Mouse (Mus musculus) hindbrain, embryonic 13.5 days (tissue): ENCODE measurements around the gene Aire. TPM values are rescaled to one million over a fixed set of nuclear protein-coding genes. Genes with fewer than 3 reads are reported as not detected.
A peak's percentile ranks its signal among the peaks of the same experiment; 100 is the strongest.
"Not testable (repeated sequence)": the region's sequence is repeated elsewhere in the genome, so short reads cannot be mapped to it uniquely, and the experiment has no call there.

Source experiments
- ATAC-seq: fragments of 200-750 bp; cut with Nextera tagmentation; 2 replicates; pipeline ENCODE4 v1.8.0; 2017; ENCODE audit warnings: moderate TSS enrichment; ENCODE audit not compliant: low FRiP score
- H3K27ac ChIP-seq: fragments of 300-500 bp; sonication (generic); 2 replicates; pipeline ENCODE4 v1.5.1; 2015; ENCODE audit warnings: inconsistent platforms, mild to moderate bottlenecking, moderate library complexity
- H3K27me3 ChIP-seq: fragments of 300-500 bp; sonication (generic); 2 replicates; pipeline ENCODE4 v1.6.1; 2015; ENCODE audit warnings: mild to moderate bottlenecking, inconsistent platforms
- H3K36me3 ChIP-seq: fragments of 300-500 bp; sonication (generic); 2 replicates; pipeline ENCODE4 v1.6.1; 2015; ENCODE audit warnings: mild to moderate bottlenecking, inconsistent platforms
- H3K4me1 ChIP-seq: fragments of 300-500 bp; sonication (generic); replicated peaks from 2 replicates; pipeline ENCODE4 v1.6.1; 2015; ENCODE audit warnings: inconsistent platforms
- H3K4me2 ChIP-seq: fragments of 300-500 bp; sonication (generic); 2 replicates; pipeline ENCODE4 v1.6.1; 2015; ENCODE audit warnings: inconsistent platforms, mild to moderate bottlenecking, moderate library complexity
- H3K4me3 ChIP-seq: fragments of 300-500 bp; sonication (generic); 2 replicates; pipeline ENCODE4 v1.5.1; 2015; ENCODE audit warnings: mild to moderate bottlenecking, inconsistent platforms
- H3K9ac ChIP-seq: fragments of 300-500 bp; sonication (generic); 2 replicates; pipeline ENCODE4 v1.6.1; 2015; ENCODE audit warnings: mild to moderate bottlenecking, inconsistent platforms
- H3K9me3 ChIP-seq: fragments of 300-500 bp; sonication (generic); 2 replicates; pipeline ENCODE4 v1.6.1; 2016; ENCODE audit warnings: inconsistent platforms
- WGBS: fragments of 180-500 bp; shearing (Covaris S2); methylation state at CpG from one replicate; pipeline ENCODE4 v1.1.7; 2015; 5-methylcytosine and 5-hydroxymethylcytosine counted together
- polyA plus RNA-seq: library from polyadenylated mRNA; unstranded; fragments of >200 nt; fragmentation: Nextera tagmentation; extraction: Ambion mirVana; gene quantifications from 2 replicates; pipeline ENCODE4 v1.2.1, GENCODE M21; 2015

Aire gene
- polyA plus RNA-seq, 1 experiment from 2014 or later, result 0.10 TPM

- Histone ChIP-seq H3K36me3 (no peaks in the 10 kb centered on the region), H3K4me2 (no peak overlapping the region), H3K4me3 (no peak overlapping the region), H3K9ac (no peak overlapping the region), H3K27me3 (0 out of 2 replicates have a peak, but pooled peaks cover 2% of the 10 kb centered on the region), H3K27ac (no peak overlapping the region), H3K4me1 (peaks cover 2% of the 10 kb centered on the region; the same call in 1 of the 2 replicates), H3K9me3 (no peaks in the 10 kb centered on the region)
- no peak for ATAC-seq
- WGBS, result 54% methylated on average over 5 of the region's 5 CpGs
Measured at GRCm38 (mm10) chr10:78016366-78016765, 27.0 kb downstream of the Aire start.

- no peak overlapping the region for H3K9ac ChIP-seq
- H3K36me3 ChIP-seq, result no peaks in the 10 kb centered on the region
- H3K27ac ChIP-seq, result no peak overlapping the region
- H3K27me3 ChIP-seq, result peaks cover 8% of the 10 kb centered on the region; the same call in 1 of the 2 replicates
- no peak overlapping the region for H3K4me2 ChIP-seq
- H3K4me1 ChIP-seq, result peaks cover 4% of the 10 kb centered on the region; the same call in 1 of the 2 replicates
- no peak overlapping the region for H3K4me3 ChIP-seq
- ATAC-seq, result no peak
- WGBS, result 95% methylated on average over 1 of the region's 1 CpGs
- H3K9me3 ChIP-seq, result no peaks in the 10 kb centered on the region
Measured at GRCm38 (mm10) chr10:78015489-78015888, 27.9 kb downstream of the Aire start.

GRCm38 (mm10) chr10:78012661-78013495 lies 30.5 kb downstream of the Aire start:
- no peak for ATAC-seq
- Histone ChIP-seq H3K4me1 (peaks cover 18% of the 10 kb centered on the region), H3K4me2 (no peak overlapping the region), H3K27me3 (peaks cover 9% of the 10 kb centered on the region; the same call in 1 of the 2 replicates), H3K9ac (no peak overlapping the region), H3K27ac (no peak overlapping the region), H3K9me3 (no peaks in the 10 kb centered on the region), H3K36me3 (no peaks in the 10 kb centered on the region), H3K4me3 (no peak overlapping the region)
- 91% methylated on average over 18 of the region's 18 CpGs for WGBS

GRCm38 (mm10) chr10:78011116-78011515 lies 32.3 kb downstream of the Aire start:
- not testable (repeated sequence) for H3K9ac ChIP-seq, H3K27ac ChIP-seq, H3K27me3 ChIP-seq, H3K36me3 ChIP-seq, H3K4me3 ChIP-seq, H3K9me3 ChIP-seq, ATAC-seq, H3K4me2 ChIP-seq
- WGBS, result 94% methylated on average over 5 of the region's 5 CpGs
- peaks cover 36% of the 10 kb centered on the region for H3K4me1 ChIP-seq

GRCm38 (mm10) chr10:78010335-78010734 lies 33.1 kb downstream of the Aire start:
- Histone ChIP-seq H3K36me3 (no peaks in the 10 kb centered on the region), H3K27me3 (peaks cover 6% of the 10 kb centered on the region; the same call in 1 of the 2 replicates), H3K9ac (no peak overlapping the region), H3K9me3 (no peaks in the 10 kb centered on the region), H3K4me2 (peak overlapping the region; percentile 84; the same call in 1 of the 2 replicates), H3K27ac (no peak overlapping the region), H3K4me1 (peaks cover 43% of the 10 kb centered on the region), H3K4me3 (0 out of 2 replicates have a peak overlapping the region, but pooled peaks have one; percentile 7)
- ATAC-seq, result no peak
- WGBS, result 25% methylated on average over 10 of the region's 10 CpGs

- WGBS, result under 1% methylated on average over 9 of the region's 9 CpGs
- H3K36me3 ChIP-seq, result no peaks in the 10 kb centered on the region
- no peak for ATAC-seq
- peak within 1 kb of the TSS; percentile 84 for H3K4me2 ChIP-seq
- peaks cover 6% of the 10 kb centered on the region; the same call in 1 of the 2 replicates for H3K27me3 ChIP-seq
- peaks cover 43% of the 10 kb centered on the region for H3K4me1 ChIP-seq
- peak within 1 kb of the TSS; percentile 91 for H3K9ac ChIP-seq
- H3K4me3 ChIP-seq, result peak within 1 kb of the TSS; percentile 84
- H3K9me3 ChIP-seq, result no peaks in the 10 kb centered on the region
- H3K27ac ChIP-seq, result peak within 1 kb of the TSS; percentile 96
Measured at GRCm38 (mm10) chr10:78009945-78010293, 33.5 kb downstream of the Aire start, which contains the start of gene Pfkl. Gene Pfkl (minus strand): TSS chr10:78010083.

- Histone ChIP-seq H3K27me3 (peaks cover 6% of the 10 kb centered on the region; the same call in 1 of the 2 replicates), H3K4me1 (peaks cover 43% of the 10 kb centered on the region), H3K9me3 (no peaks in the 10 kb centered on the region), H3K4me3 (peak overlapping the region; percentile 84), H3K27ac (peak overlapping the region; percentile 96), H3K9ac (peak overlapping the region; percentile 91), H3K4me2 (peak overlapping the region; percentile 84), H3K36me3 (0 out of 2 replicates have a peak, but pooled peaks cover 3% of the 10 kb centered on the region)
- under 1% methylated on average over 58 of the region's 59 CpGs for WGBS
- ATAC-seq, result peak; percentile 97
Measured at GRCm38 (mm10) chr10:78009184-78009944, 34.0 kb downstream of the Aire start.

GRCm38 (mm10) chr10:78008169-78008568 lies 35.2 kb downstream of the Aire start:
- H3K36me3 ChIP-seq, result peaks cover 3% of the 10 kb centered on the region; the same call in 1 of the 2 replicates

GRCm38 (mm10) chr10:78007203-78007602 lies 36.2 kb downstream of the Aire start:
- ATAC-seq, result no peak
- Histone ChIP-seq H3K4me1 (peaks cover 43% of the 10 kb centered on the region), H3K9me3 (no peaks in the 10 kb centered on the region), H3K9ac (peak overlapping the region; percentile 91), H3K27me3 (peaks cover 6% of the 10 kb centered on the region; the same call in 1 of the 2 replicates), H3K36me3 (peaks cover 11% of the 10 kb centered on the region), H3K4me2 (peak overlapping the region; percentile 84; the same call in 1 of the 2 replicates), H3K27ac (no peak overlapping the region), H3K4me3 (no peak overlapping the region)
- WGBS, result 54% methylated on average over 7 of the region's 7 CpGs

More at GRCm38 (mm10) chr10:78008169-78008568, 35.2 kb downstream of the Aire start:
- peak overlapping the region; percentile 84 for H3K4me3 ChIP-seq
- H3K4me1 ChIP-seq, result peaks cover 43% of the 10 kb centered on the region
- H3K9me3 ChIP-seq, result no peaks in the 10 kb centered on the region
- 74% methylated on average over 3 of the region's 3 CpGs for WGBS
- peak overlapping the region; percentile 91 for H3K9ac ChIP-seq
- H3K27me3 ChIP-seq, result peaks cover 6% of the 10 kb centered on the region; the same call in 1 of the 2 replicates
- peak overlapping the region; percentile 84 for H3K4me2 ChIP-seq
- ATAC-seq, result no peak
- peak overlapping the region; percentile 96 for H3K27ac ChIP-seq

GRCm38 (mm10) chr10:78005791-78006438 lies 37.5 kb downstream of the Aire start:
- no peak for ATAC-seq
- peaks cover 5% of the 10 kb centered on the region; the same call in 1 of the 2 replicates for H3K27me3 ChIP-seq
- H3K4me3 ChIP-seq, result no peak overlapping the region
- H3K4me1 ChIP-seq, result peaks cover 43% of the 10 kb centered on the region
- H3K4me2 ChIP-seq, result no peak overlapping the region
- peaks cover 23% of the 10 kb centered on the region for H3K36me3 ChIP-seq
- no peak overlapping the region for H3K27ac ChIP-seq
- 92% methylated on average over 4 of the region's 4 CpGs for WGBS
- peak overlapping the region; percentile 49; the same call in 1 of the 2 replicates for H3K9ac ChIP-seq
- H3K9me3 ChIP-seq, result no peaks in the 10 kb centered on the region

GRCm38 (mm10) chr10:78004479-78005100 lies 38.8 kb downstream of the Aire start:
- Histone ChIP-seq H3K4me3 (no peak overlapping the region), H3K9me3 (no peaks in the 10 kb centered on the region), H3K27ac (no peak overlapping the region), H3K4me1 (peaks cover 37% of the 10 kb centered on the region), H3K4me2 (no peak overlapping the region), H3K27me3 (no peaks in the 10 kb centered on the region), H3K9ac (no peak overlapping the region), H3K36me3 (peaks cover 36% of the 10 kb centered on the region)
- WGBS, result 96% methylated on average over 3 of the region's 3 CpGs
- no peak for ATAC-seq
